Mouse (Mus musculus) lung, adult 2 months (tissue): Measurements from ENCODE around the gene Serinc5. TPM values are rescaled to one million over a fixed set of nuclear protein-coding genes. Genes with fewer than 3 reads are reported as not detected.
"Not testable (repeated sequence)": the region's sequence is repeated elsewhere in the genome, so short reads cannot be mapped to it uniquely, and the experiment has no call there.

Experiments used
- DNase-seq: peaks from one replicate; pipeline ENCODE4 v3.0.0; 2022
- H3K4me1 ChIP-seq: fragments of 200-500 bp; 2 replicates; pipeline ENCODE4 v1.6.1; 2011; ENCODE audit warnings: low read length; ENCODE audit not compliant: control insufficient read depth, insufficient read depth
- H3K4me3 ChIP-seq: fragments of 200-500 bp; replicated peaks from 2 replicates; pipeline ENCODE3; 2011; ENCODE audit warnings: low read depth, mild to moderate bottlenecking, control low read depth, low read length; ENCODE audit errors: extremely low read depth
- CTCF ChIP-seq: fragments of 200-500 bp; IDR thresholded peaks from 2 replicates; pipeline ENCODE4 v1.5.1; 2011; ENCODE audit warnings: mild to moderate bottlenecking, low read length, control low read depth; ENCODE audit not compliant: insufficient read depth
- POLR2A ChIP-seq: fragments of 200-500 bp; IDR thresholded peaks from 2 replicates; pipeline ENCODE4 v1.6.1; 2011; ENCODE audit warnings: low read depth, mild to moderate bottlenecking, control low read depth, low read length, borderline replicate concordance; ENCODE audit errors: extremely low read depth
- WGBS: fragments of 180-500 bp; shearing (Covaris S2); methylation state at CpG from one replicate; pipeline ENCODE4 v1.1.7; 2018; 5-methylcytosine and 5-hydroxymethylcytosine counted together
- polyA plus RNA-seq: library from polyadenylated mRNA; depleted of rRNA; stranded (reverse); fragments of >200 nt; gene quantifications from 2 replicates; pipeline ENCODE4 v1.2.3, GENCODE M21; 2012

Serinc5 gene
- polyA plus RNA-seq, 1 experiment: 38.3 TPM

DNA sequence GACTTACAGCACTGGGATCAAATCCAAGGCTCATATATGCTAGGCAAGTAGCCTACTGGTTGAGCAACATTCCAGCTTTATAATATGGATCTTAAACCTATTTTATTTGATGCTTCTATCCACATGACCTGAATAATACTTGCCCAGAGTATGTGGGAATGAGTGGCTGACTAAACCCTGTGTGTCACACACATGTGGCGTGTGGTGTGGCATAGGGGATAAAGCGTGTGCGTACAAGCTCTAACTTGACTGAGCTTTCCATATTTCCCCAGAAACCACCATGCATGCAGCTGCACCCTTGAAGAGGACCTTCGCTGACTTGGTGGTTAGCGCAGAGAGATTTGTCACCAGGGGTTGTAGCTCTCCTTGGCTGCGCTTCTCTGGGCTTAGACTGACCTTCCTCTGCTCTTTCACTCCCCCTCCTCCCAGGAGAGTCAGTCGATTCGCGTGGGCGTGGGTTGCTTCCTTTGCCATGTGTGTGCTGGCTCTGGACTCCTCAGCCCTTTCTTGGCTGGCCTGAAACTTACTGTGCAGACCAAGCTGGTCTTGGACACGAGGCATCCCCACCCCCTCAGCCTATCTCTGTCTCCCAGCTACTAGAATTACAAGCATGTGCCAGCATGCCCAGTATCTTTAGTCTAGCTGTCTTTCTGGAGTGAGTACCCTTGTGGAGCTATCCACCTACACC lies 65.2 kb downstream of the Serinc5 start:
- no peak for DNase-seq
- Histone ChIP-seq H3K4me3 (no peak overlapping the region), H3K4me1 (peaks cover 4% of the 10 kb centered on the region; the same call in 1 of the 2 replicates)
- 56% methylated on average over 11 of the region's 11 CpGs for WGBS
- TF ChIP-seq CTCF (no peak), POLR2A (no peak)

DNA sequence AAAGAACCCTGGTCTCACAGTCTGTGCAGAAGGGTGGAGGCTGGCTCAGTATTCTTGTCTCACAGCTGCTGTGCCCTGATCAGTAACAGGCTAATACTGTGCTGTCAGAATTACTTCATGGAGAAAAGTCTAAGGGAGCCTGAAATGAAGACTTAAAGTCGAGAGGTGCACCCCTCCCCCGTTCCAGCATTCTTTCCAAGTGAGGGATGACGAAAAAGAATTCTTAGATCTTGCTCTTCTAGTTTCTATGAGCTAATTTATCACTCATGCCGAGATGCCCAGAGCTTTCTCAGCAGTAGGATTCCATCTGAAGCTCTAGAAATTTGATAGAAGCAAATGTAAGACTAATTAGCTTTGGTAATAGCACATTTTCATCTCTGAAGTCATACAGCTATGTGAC lies 66.8 kb downstream of the Serinc5 start:
- 52% methylated on average over 4 of the region's 4 CpGs for WGBS
- no peak overlapping the region for H3K4me3 ChIP-seq
- TF ChIP-seq CTCF: no peak
- TF ChIP-seq POLR2A: no peak
- no peak for DNase-seq
- H3K4me1 ChIP-seq: peaks cover 4% of the 10 kb centered on the region; the same call in 1 of the 2 replicates

DNA sequence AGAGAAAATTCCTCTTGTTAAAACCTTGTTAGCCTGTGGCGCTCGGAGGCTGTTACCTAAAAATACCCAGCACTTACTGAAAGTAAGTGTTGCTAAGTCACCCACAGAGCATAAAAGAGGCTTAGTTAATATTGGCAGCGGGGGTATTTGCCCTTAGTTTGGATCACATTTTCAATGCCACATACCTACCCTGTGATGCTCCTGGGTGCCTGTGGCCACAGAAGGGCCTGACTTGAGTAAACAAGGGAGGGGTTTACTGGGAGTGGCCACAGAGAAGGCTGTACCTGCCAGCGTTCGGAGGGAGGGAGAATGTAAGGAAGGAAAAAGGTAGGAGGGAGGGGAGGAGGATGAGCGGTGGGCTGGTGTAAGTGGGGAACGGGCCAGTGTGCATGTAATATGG lies 68.8 kb downstream of the Serinc5 start:
- 78% methylated on average over 7 of the region's 7 CpGs for WGBS
- no peak for DNase-seq
- TF ChIP-seq POLR2A: no peak
- TF ChIP-seq CTCF: no peak

DNA sequence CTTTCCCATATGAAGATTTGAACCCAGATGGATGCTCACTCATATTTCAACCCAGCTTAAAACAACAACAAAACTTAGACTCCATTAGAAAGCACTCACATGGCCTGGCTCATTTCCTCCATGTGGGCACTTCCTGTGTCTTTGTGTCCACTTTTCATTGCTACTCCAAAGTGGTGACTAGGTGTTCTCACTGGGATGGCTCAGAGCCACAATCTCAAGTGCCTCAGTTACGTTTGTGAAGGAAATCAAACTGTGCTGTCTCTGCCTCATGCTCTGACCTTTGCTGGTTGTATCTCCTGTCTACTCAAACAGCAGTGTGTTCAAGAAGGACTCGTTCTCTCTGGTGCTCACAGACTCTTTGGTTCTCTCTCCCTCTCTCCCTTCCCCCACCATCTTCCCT lies 70.7 kb downstream of the Serinc5 start:
- WGBS: 63% methylated on average over 2 of the region's 2 CpGs
- H3K4me3 ChIP-seq: no peak overlapping the region
- TF ChIP-seq POLR2A: no peak
- no peak for TF ChIP-seq CTCF
- peaks cover 4% of the 10 kb centered on the region; the same call in 1 of the 2 replicates for H3K4me1 ChIP-seq
- no peak for DNase-seq

More for the DNA sequence above, 68.8 kb downstream of the Serinc5 start:
- Histone ChIP-seq H3K4me1 (peaks cover 4% of the 10 kb centered on the region; the same call in 1 of the 2 replicates), H3K4me3 (no peak overlapping the region)

DNA sequence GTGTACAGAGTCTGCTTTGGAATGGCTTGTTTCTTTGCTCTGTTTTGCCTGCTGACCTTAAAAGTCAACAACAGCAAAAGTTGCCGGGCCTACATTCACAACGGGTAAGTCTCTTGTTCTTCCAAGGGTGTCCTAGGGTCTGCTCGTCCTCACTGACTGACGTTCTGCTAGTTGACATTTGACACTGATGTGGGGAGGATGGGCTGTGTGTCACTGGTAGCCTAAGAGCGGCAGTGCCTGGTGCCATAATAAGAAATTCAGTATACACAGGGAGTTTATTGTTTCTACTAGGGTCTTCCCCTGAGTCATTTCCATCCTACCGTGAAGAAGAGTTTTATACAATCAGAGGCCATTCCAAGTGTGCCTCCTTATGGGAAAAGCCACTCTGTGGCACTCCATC lies 71.9 kb downstream of the Serinc5 start:
- WGBS: 62% methylated on average over 6 of the region's 6 CpGs
- TF ChIP-seq CTCF: no peak
- no peak for TF ChIP-seq POLR2A
- no peak for DNase-seq
- Histone ChIP-seq H3K4me1 (peaks cover 4% of the 10 kb centered on the region; the same call in 1 of the 2 replicates), H3K4me3 (no peak overlapping the region)

DNA sequence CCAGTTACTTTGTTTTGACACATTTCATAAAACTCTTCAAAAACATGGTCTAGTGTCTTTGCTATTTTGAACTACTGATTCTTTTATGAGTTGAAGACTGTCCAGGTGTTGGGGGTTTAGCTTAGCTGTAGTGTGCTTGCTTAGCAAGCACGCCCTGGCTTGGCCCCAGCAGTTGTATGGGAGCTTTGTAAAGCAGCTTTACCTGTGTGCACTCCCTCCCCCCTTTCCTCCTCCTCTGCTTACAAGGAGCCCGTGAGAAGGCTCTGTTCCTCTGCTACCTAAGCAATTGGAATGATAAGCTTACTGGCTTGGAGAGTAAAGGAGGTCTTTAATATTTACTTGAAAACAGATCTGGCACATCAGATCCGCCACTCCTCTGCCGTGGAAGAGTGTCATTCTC lies 72.6 kb downstream of the Serinc5 start:
- DNase-seq: no peak
- no peak overlapping the region for H3K4me3 ChIP-seq
- peaks cover 4% of the 10 kb centered on the region; the same call in 1 of the 2 replicates for H3K4me1 ChIP-seq
- WGBS: 62% methylated on average over 4 of the region's 4 CpGs
- TF ChIP-seq POLR2A: no peak
- no peak for TF ChIP-seq CTCF

DNA sequence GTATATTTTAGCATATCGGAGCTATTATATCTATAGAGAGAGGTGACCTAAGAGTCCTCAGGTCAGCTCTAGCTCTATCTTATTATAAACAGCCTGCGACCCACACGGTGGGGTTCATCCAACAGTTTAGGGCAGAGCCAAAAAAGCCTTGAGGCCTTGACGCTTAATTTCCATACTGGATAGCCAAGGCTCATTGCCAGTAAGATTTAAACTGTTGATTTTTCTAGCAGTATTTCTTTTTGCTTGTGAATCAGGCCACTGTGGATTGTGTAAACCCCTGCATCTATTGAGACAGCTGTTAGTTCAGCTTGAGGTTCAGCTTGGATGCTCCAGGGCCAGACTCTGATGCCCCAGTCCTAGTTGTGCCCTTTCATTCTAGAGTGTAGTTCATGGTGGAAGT lies 73.4 kb downstream of the Serinc5 start:
- Histone ChIP-seq H3K4me3 (no peak overlapping the region), H3K4me1 (no peaks in the 10 kb centered on the region; the same call in 1 of the 2 replicates)
- DNase-seq: no peak
- TF ChIP-seq POLR2A (no peak), CTCF (no peak)
- WGBS: 62% methylated on average over 4 of the region's 4 CpGs

DNA sequence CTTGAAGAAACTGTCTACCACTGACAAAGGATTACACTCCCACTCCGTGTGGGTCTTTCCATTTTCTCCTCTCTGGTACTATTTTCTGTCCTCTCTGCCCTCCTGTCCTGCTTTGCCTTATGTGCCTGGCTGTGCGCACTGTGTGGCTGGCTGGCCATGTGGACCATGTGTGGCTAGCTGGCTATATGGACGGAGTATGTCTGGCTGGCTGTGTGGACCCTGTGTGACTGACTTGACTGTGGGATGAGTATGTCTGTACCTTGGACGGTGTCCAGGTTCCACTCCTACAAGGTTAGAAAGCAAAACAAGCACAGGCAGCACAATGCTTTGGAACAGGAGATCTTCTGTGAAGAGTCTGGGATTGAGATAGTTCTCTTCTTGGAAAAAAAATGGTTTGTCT lies 74.4 kb downstream of the Serinc5 start:
- 82% methylated on average over 4 of the region's 4 CpGs for WGBS
- TF ChIP-seq POLR2A (no peak), CTCF (no peak)
- Histone ChIP-seq H3K4me1 (no peaks in the 10 kb centered on the region; the same call in 1 of the 2 replicates), H3K4me3 (no peak overlapping the region)
- DNase-seq: no peak

DNA sequence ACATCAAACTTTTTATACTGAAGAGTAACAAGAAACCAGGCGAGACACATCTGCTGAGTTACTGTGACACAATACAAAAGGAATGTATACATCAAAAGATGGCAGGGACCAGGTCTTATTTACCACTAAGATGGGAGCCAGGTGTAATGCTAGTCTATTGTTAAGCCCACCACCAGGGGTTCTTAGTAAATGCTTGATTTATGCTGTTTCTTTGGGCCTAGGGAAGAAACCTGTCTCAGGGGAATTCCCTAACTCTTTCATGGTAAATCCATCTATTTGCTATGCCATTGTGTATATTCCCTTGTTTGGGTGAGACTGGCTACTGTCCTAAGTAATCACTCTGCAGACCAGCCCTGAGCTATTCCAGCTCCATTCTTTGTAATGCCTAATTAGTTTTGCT lies 76.3 kb downstream of the Serinc5 start:
- not testable (repeated sequence) for DNase-seq, H3K4me3 ChIP-seq, H3K4me1 ChIP-seq
- whole genome bisulfite sequencing: 78% methylated on average over 1 of the region's 1 CpGs

DNA sequence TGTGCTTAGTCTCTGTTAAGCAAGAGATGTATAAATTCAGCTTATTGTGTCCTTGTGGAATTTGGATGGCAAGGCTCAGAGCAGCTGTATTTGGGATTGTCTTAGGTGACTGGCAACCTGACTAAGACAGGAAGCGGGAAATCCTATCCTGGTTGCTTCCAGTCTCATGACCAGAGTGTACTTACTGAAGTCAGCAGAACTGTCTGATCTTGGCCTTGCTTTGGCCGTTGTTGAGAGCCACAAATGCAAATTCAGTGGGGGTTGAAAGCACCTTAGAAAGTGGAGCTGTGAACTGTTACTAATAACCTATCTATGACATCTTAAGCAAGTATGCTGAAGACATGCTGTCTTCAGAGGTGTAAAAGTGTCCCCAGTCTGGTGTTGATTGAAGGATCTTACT lies 78.2 kb downstream of the Serinc5 start:
- DNase-seq: no peak
- H3K4me1 ChIP-seq: no peaks in the 10 kb centered on the region; the same call in 1 of the 2 replicates
- 81% methylated on average over 2 of the region's 2 CpGs for WGBS
- TF ChIP-seq CTCF (no peak), POLR2A (no peak)
- no peak overlapping the region for H3K4me3 ChIP-seq
